Mouse (Mus musculus) kidney, postnatal 4 days (tissue): ENCODE measurements around the gene Cers5.
"Not testable (repeated sequence)": the region's sequence is repeated elsewhere in the genome, so short reads cannot be mapped to it uniquely, and the experiment has no call there.

Source experiments
- DNase-seq, 2 experiments: peaks; one replicate each; pipeline ENCODE4 v3.0.0; 2021; ENCODE audit warnings: mixed read lengths in 2 of 2

Cers5 gene

GRCm38 (mm10) chr15:99772881-99772924 lies at the start of gene Cers5:
Gene Cers5, minus strand, starts transcription at chr15:99772885.
- not testable (repeated sequence) for DNase-seq

- peak; percentile 65 to 77 for DNase-seq
These were observed 47.1 kb upstream of the Cers5 start for GRCm38 (mm10) chr15:99819621-99820279.

GRCm38 (mm10) chr15:99819109-99819440 lies 46.4 kb upstream of the Cers5 start:
- no peak for DNase-seq

GRCm38 (mm10) chr15:99818321-99819108 lies 45.8 kb upstream of the Cers5 start:
- peak; percentile 50 to 71 for DNase-seq

DNA sequence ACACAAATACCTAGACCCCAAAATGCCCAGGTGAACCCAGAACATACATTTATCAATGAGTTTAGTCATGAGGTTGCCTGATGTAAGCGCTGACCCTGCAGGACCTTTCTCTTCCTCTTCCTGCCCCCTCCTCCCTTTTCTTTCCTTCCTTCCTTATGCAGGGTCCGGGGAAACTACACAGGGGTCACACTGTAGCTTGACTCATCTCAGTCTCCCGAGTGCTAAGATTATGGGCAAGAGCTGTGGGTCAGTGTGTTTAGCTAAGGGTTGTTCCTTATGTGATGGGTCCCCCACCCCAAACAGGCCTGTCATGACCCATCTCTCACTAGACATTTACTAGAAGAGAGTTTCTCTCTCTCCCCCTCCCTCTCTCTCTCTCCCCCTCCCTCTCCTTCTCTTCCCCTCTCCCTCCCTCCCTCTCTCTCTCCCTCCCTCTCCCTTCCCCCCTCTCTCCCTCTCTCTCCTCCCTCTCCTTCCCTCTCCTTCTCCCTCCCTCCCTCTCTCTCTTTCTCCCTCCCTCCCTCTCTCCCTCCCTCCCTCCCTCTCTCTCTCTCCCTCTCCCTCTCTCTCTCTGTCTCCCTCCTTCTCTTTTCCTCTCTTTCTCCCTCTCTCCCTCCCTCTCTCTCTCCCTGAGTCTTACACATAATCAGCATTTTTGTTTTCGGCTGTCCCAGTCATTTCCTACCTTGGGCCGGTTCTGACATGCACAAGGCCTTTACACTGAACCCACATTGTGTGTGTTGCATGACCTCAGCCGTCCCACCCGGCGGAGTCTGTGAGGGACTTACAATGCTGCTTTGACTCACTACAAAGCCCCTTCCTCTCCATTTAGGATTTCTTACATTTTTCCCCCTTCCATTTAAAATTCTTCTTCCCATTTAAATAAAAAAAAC lies 44.9 kb upstream of the Cers5 start:
- peak; percentile 21 to 28 for DNase-seq

DNA sequence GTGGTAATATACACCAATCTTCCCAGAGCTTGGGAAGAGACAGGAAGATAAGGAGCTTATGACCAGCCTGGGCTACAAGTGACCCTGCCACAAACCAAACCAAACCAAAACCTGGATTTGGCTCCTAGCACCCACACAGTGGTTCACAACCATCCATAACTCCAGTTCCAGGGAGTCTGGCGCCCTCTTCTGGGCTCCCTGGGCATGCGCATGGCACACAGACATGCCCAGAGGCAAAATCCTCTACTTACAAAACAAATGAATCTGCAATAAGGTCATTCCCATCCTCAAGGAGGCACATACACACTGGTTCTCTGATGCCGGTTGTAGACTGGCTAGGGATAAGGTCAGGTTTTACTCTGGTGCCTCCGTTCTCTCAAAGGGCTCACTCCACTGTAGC lies 43.3 kb upstream of the Cers5 start:
- DNase-seq = no peak

DNA sequence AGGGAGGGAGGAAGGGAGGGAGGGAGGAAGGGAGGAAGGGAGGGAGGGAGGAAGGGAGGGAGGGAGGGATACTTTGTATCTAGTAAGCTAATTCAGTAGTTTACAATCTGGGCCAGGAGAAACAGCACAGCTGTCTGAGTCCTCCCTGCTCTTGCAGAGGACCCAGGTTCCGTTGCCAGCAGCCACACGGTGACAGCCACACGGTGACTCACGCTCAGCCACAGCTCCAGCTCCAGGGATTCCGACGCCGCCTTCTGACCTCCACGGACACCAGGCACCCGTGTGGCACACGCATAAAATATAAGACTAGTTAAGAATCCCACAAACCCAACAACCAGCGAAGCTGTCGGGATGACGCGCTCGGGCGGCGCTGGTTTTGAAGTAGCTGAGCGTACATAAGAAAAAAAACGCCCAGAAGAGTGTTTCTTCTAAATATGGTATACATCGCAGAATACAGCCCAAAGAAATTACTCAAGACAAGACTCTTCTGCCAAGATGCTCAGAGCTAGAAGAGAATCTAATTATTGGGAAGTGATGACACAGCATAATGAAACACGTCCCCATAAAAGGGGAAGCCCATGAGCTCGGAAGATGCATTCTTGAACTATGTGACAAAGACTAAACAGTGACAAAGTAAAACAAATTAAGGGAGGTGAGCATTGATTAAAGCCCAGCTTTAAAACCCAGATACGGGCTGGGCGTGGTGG lies 42.0 kb upstream of the Cers5 start:
- peak in 1 of 2 experiments; percentile 25 for DNase-seq

- no peak for DNase-seq
These were observed 41.0 kb upstream of the Cers5 start for GRCm38 (mm10) chr15:99813639-99814038.

- DNase-seq = no peak
These were observed 39.4 kb upstream of the Cers5 start for GRCm38 (mm10) chr15:99812097-99812496.

DNA sequence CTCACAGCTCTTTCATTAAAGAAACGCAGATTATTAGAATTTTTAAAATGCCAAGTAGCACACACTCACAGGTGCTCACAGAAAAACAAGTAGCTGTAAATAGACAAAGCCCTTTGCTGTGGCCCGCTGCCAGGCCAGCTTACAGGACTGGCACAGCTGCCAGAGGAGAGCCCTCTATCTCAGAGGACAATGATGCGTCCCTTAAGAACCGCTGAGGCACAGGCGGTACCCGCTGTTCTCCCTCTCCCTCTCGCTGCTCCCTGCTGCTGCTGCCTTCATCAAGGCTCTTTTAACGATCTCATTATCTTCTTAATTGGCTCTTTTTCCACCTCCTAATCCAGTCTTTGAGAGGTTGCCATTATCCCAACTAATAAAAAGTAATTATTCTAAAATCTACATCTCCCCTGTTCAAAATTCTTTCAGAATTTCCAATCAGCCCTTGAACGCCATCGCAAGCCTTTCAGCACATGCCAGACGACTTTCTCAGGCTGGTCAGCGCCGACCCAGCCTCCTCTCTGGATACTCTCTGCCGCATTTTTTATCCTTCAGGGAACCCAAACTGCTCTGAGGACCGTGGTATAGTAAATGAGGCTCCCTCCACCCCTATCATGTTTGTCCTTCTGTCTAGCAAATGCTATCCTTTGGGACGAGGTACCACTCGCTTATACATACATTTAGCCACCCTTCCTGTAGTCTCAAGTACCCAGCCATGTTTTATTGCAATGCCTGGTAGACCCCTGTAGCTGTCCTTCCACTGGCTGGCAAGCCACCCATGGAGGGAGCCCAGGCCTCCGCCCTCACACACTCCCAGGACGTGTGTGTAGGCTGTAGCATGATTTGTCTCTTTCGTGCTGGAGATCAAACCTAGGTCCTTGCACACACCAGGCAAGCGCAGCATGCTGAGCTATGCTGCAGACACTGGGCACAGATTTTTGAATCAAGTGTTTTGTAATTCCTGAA lies 35.4 kb upstream of the Cers5 start:
- no peak for DNase-seq

DNA sequence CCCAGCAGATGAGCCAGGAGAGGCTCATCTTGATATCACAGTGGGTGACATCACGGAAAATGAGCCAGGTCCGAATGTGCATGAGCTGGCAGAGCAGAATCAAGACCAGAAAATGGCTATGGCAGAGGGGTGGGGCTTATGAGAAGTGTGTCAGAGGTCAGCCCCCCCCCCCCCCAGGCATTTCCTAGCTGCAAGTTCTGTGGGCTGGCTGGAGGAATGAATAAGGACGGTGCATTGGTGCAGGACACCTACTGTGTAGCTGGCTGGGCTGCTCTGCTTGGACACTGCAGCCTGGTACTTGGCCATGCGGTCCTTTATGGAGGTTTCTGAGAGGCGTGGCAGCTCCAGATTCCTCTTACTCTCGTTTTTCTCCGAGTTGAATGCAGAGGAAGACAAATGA lies 33.5 kb upstream of the Cers5 start:
- DNase-seq = no peak

DNA sequence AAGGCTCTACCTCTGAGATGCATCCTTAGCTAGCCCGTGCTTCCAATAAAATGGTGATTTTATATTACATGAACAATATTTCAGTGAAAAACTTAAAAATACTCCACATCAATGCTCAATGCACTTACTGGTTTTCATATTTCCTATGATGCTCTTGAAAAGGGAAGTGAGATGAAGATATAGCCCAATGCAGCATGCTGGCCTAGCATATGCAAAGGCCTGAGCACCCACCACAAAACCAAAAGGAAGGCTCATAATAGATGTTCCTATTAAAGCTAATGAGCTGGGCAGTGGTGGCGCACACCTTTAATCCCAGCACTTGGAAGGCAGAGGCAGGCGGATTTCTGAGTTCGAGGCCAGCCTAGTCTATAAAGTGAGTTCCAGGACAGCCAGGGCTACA lies 33.0 kb upstream of the Cers5 start:
- no peak for DNase-seq

GRCm38 (mm10) chr15:99803186-99803644 lies 30.5 kb upstream of the Cers5 start:
- peak; percentile 51 to 67 for DNase-seq

- DNase-seq = peak in 1 of 2 experiments; percentile 19
These were observed 29.3 kb upstream of the Cers5 start for GRCm38 (mm10) chr15:99801885-99802572.

DNA sequence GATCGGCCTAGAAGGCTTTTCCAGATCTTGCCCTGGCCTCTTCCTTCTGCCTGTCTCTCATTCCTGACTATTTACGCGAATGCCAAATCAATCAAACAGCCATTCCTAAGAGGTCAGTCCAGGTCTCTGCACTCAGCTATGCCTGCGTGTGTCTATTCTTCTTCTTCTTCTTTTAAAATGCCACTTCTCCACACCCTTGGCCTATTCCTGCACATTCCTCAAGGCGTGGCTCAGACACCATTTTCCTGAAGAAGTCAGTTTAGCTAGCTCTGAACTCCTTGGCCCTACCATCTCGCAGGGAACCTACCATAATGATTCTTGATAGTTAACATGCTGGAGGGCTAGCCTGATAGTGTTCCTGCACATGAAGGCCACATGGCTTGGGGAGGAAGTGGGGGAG lies 27.0 kb upstream of the Cers5 start:
- DNase-seq = no peak

- no peak for DNase-seq
These were observed 25.2 kb upstream of the Cers5 start for GRCm38 (mm10) chr15:99797898-99798297.

GRCm38 (mm10) chr15:99796735-99797134 lies 24.1 kb upstream of the Cers5 start:
- peak in 1 of 2 experiments; percentile 18 for DNase-seq

DNA sequence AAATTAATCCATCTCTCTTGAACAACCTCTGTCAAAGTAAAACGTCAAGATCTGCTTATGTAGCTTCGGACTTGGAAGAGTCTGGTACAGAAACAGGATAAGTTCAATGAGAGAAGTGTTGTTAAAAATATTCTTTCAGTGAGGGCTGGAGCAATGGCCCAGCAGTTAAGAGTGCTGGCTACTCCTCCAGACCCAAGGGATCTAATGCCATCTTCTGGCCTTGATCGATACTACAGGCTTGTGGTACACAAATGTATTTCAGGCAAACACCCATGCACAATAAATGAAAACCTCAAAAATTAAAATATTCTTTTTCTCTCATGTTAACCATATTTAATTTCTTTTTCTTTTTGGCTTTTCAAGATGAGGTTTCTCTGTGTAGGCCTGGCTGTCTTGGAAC lies 23.4 kb upstream of the Cers5 start:
- peak in 1 of 2 experiments; percentile 46 for DNase-seq

GRCm38 (mm10) chr15:99792221-99792815 lies 19.6 kb upstream of the Cers5 start:
- no peak for DNase-seq

- DNase-seq = no peak
These were observed 18.3 kb upstream of the Cers5 start for GRCm38 (mm10) chr15:99791003-99791402.

DNA sequence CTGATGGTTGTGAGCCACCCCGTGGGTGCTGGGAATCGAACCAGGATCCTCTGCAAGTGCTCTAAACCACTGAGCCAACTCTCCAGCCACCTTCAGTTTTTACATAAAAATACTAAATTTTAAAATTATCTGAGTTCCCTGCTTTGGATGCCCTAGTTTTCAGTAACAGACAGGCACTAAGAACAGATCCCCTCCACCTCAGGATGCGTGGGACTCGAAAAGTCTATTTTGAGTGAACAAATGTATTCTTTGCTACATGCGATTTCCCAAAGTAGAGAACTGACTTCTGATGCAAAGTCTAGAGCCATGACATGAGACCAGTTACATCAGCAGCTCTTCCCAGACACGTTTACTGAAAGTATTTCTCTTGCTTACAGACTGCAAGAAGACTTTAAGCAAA lies 17.8 kb upstream of the Cers5 start:
- DNase-seq = no peak
